Mouse (Mus musculus) erythroblast, embryonic 14.5 days (primary cell): ENCODE results near the gene Rd3.

ENCODE experiments used
- GATA1 ChIP-seq: IDR thresholded peaks from 2 replicates; pipeline ENCODE4 v1.6.1; 2012; ENCODE audit warnings: low read length, inconsistent platforms, mixed read lengths
- TAL1 ChIP-seq: IDR thresholded peaks from 3 replicates; pipeline ENCODE4 v1.6.1; 2012; ENCODE audit warnings: low read length, inconsistent platforms, mixed read lengths

DNA sequence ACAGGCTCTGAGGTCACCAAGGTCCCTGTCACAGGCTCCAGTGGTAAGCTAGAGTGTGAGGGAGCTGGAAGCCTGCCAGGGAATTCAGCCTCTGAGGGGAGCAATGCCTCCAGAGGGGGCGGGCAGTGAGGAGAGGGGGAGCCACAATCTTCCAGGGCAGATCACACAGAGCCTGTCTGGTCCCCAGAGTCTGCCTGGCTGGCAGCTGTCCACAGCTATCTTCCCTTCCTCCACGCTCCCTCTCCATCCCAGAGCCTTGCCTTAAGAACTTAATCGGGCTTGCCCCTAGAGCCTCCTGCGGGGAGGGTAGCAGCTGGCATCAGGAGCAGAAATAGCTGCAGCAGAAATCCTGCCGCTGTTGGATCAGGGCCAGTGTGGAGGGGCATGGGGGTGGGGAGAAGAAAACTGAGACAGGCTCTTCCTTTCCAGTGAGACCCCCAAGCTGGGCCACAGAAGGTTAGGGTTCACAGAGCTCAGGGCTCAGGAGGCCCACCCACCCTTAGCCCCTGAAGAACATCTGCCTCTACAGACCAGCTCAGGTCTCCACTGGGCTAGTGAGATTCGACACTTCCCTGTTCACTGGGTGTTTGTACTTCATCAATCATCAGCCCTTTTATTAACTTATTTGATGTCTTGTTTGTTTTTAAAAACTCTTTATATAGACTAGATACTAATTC lies 4.4 kb downstream of the Rd3 start:
- no peak for TF ChIP-seq TAL1
- no peak for TF ChIP-seq GATA1
